13 mouse cellular contexts compared by ENCODE assay signal in genomic region chr3:79897534-79898370, GRCm38 (mm10). TPM values are rescaled to one million over a fixed set of nuclear protein-coding genes. Genes with fewer than 3 reads are reported as not detected.
DNase-seq lines count a peak whose midpoint lies in the region; ATAC-seq and TF ChIP-seq lines count a peak whose summit lies in the region.
"Had no signal": no experiment of that assay in that cellular context is flagged by ENCODE, and none has a peak within 500 bp of the region (broad histone marks: within the 10 kb centered on the region; RNA-seq: fewer than 3 reads in every experiment).

No protein-coding gene starts in this region.

- no peak for ATAC-seq in heart, embryonic 15.5 days (replicated peaks; ENCODE audit: insufficient number of reproducible peaks, insufficient read depth, low FRiP score, low read depth)
- ATAC-seq in hindbrain, postnatal 0 days, result no peak
- ATAC-seq: activated CD4-positive, CD25-positive, alpha-beta regulatory T cell, adult 4 months; intestine, postnatal 0 days had no signal

- H3K9me3 ChIP-seq in heart, embryonic 15.5 days (replicated peaks), result no peaks in the 10 kb centered on the region
- no peaks in the 10 kb centered on the region for H3K9me3 ChIP-seq in hindbrain, postnatal 0 days (ENCODE audit: low read length)
- H3K9me3 ChIP-seq in limb, embryonic 10.5 days (replicated peaks), result no peaks in the 10 kb centered on the region
- H3K9me3 ChIP-seq: embryonic facial prominence, embryonic 12.5 days had no signal

- peak; percentile 10 for DNase-seq in adrenal gland, postnatal 10 days
- DNase-seq in adrenal gland, postnatal 25 days, result no peak
- DNase-seq in heart, postnatal 4 days, result no peak
- DNase-seq in lung, postnatal 10 days, result peak; percentile 27
- no peak for DNase-seq in lung, adult 2 months
- peak; percentile 11 for DNase-seq in hindbrain, postnatal 0 days (ENCODE audit: low spot score)
- no peak for DNase-seq in limb, embryonic 10.5 days (ENCODE audit: low spot score)
- DNase-seq: liver; thymus, postnatal 4 days had no signal

- TF ChIP-seq CTCF in lung, adult 2 months (IDR thresholded peaks at IDR 0.05; ENCODE audit: insufficient read depth, low read length), result no peak
- no peak for TF ChIP-seq CTCF in hindbrain, postnatal 0 days (IDR thresholded peaks at IDR 0.05; ENCODE audit: low read depth)

- no peak overlapping the region for H3K4me2 ChIP-seq in heart, embryonic 15.5 days
- 0 out of 2 replicates have a peak overlapping the region, but pooled peaks have one; percentile 18 for H3K4me2 ChIP-seq in hindbrain, postnatal 0 days (ENCODE audit: low read depth, low read length)
- H3K4me2 ChIP-seq: embryonic facial prominence, embryonic 12.5 days had no signal

- WGBS in heart, embryonic 15.5 days, result 65% methylated on average over 13 of the region's 13 CpGs
- 52% methylated on average over 13 of the region's 13 CpGs for WGBS in lung, adult 2 months
- WGBS in hindbrain, postnatal 0 days, result 39% methylated on average over 13 of the region's 13 CpGs
- 85% methylated on average over 13 of the region's 13 CpGs for WGBS in limb, embryonic 10.5 days

- 0 out of 2 replicates have a peak overlapping the region, but pooled peaks have one; percentile 10 for H3K27ac ChIP-seq in heart, embryonic 15.5 days
- peak overlapping the region; percentile 26; the same call in 1 of the 2 replicates for H3K27ac ChIP-seq in hindbrain, postnatal 0 days
- H3K27ac ChIP-seq in limb, embryonic 10.5 days, result no peak overlapping the region
- H3K27ac ChIP-seq: embryonic facial prominence, embryonic 12.5 days had no signal

- H3K27me3 ChIP-seq in heart, embryonic 15.5 days, result no peaks in the 10 kb centered on the region
- no peaks in the 10 kb centered on the region for H3K27me3 ChIP-seq in hindbrain, postnatal 0 days (ENCODE audit: insufficient read depth, low read length)
- no peaks in the 10 kb centered on the region for H3K27me3 ChIP-seq in limb, embryonic 10.5 days (ENCODE audit: low read depth, poor library complexity, severe bottlenecking)
- H3K27me3 ChIP-seq: embryonic facial prominence, embryonic 12.5 days had no signal

- peaks cover 5% of the 10 kb centered on the region; the same call in 1 of the 2 replicates for H3K36me3 ChIP-seq in heart, embryonic 15.5 days
- no peaks in the 10 kb centered on the region for H3K36me3 ChIP-seq in hindbrain, postnatal 0 days (ENCODE audit: insufficient read depth, low read length)
- H3K36me3 ChIP-seq in limb, embryonic 10.5 days, result no peaks in the 10 kb centered on the region
- H3K36me3 ChIP-seq: embryonic facial prominence, embryonic 12.5 days had no signal

- H3K4me1 ChIP-seq in heart, embryonic 15.5 days (replicated peaks), result peaks cover 22% of the 10 kb centered on the region; the same call in 1 of the 2 replicates
- H3K4me1 ChIP-seq in lung, adult 2 months (ENCODE audit: control insufficient read depth, insufficient read depth, low read length), result peaks cover 22% of the 10 kb centered on the region
- H3K4me1 ChIP-seq in hindbrain, postnatal 0 days (ENCODE audit: insufficient read depth, low read length), result no peaks in the 10 kb centered on the region
- no peaks in the 10 kb centered on the region for H3K4me1 ChIP-seq in limb, embryonic 10.5 days
- H3K4me1 ChIP-seq: embryonic facial prominence, embryonic 12.5 days had no signal

- TF ChIP-seq POLR2A in lung, adult 2 months (IDR thresholded peaks at IDR 0.05; ENCODE audit: borderline replicate concordance, extremely low read depth, low read depth, low read length), result no peak

- no peak overlapping the region for H3K9ac ChIP-seq in heart, embryonic 15.5 days
- H3K9ac ChIP-seq in hindbrain, postnatal 0 days (replicated peaks; ENCODE audit: low read length), result no peak overlapping the region
- H3K9ac ChIP-seq: embryonic facial prominence, embryonic 12.5 days had no signal

- no peak overlapping the region for H3K4me3 ChIP-seq in heart, embryonic 15.5 days
- H3K4me3 ChIP-seq in lung, adult 2 months (replicated peaks; ENCODE audit: extremely low read depth, low read depth, low read length), result no peak overlapping the region
- H3K4me3 ChIP-seq in hindbrain, postnatal 0 days (ENCODE audit: low read length), result no peak overlapping the region
- H3K4me3 ChIP-seq in limb, embryonic 10.5 days, result no peak overlapping the region
- H3K4me3 ChIP-seq: embryonic facial prominence, embryonic 12.5 days had no signal

RNA-seq across cellular contexts. Expression of gene Fam198b, which starts 13.4 kb away (rescaled TPM):
- 10 to 100 TPM; 31.6 to 31.7 TPM for total RNA-seq in adrenal gland, postnatal 10 days (2021)
- 12.4 and 13.2 TPM in 2 replicates for total RNA-seq in adrenal gland, postnatal 25 days (2021)
- 53.3 and 64.5 TPM in 2 replicates for polyA plus RNA-seq in heart, embryonic 15.5 days (2015; fragmentation: Nextera tagmentation; extraction: Ambion mirVana)
- total RNA-seq in heart, postnatal 4 days (2021), result 100 to 1,000 TPM; 116 to 133 TPM
- polyA plus RNA-seq in lung, adult 2 months (2012; rRNA removed), result 16.5 and 20.3 TPM in 2 replicates
- 2.3 and 3.1 TPM in 2 replicates for total RNA-seq in hindbrain, postnatal 0 days (2014; rRNA removed)
- polyA plus RNA-seq in hindbrain, postnatal 0 days (2015; fragmentation: Nextera tagmentation; extraction: Ambion mirVana), result 1.8 and 2.0 TPM in 2 replicates
- 7.7 and 8.5 TPM in 2 replicates for polyA plus RNA-seq in limb, embryonic 10.5 days (2016; fragmentation: Nextera tagmentation; extraction: Ambion mirVana)

RNA-seq across cellular contexts. Expression of gene Tmem144, which starts 45.2 kb away (rescaled TPM):
- 1 to 10 TPM; 5.2 to 8.4 TPM for total RNA-seq in adrenal gland, postnatal 10 days (2021)
- total RNA-seq in adrenal gland, postnatal 25 days (2021), result 13.9 and 17.2 TPM in 2 replicates
- 8.3 and 8.9 TPM in 2 replicates for polyA plus RNA-seq in heart, embryonic 15.5 days (2015; fragmentation: Nextera tagmentation; extraction: Ambion mirVana)
- 10 to 100 TPM; 10.4 to 10.6 TPM for total RNA-seq in heart, postnatal 4 days (2021)
- 0.92 and 1.9 TPM in 2 replicates for polyA plus RNA-seq in lung, adult 2 months (2012; rRNA removed)
- total RNA-seq in hindbrain, postnatal 0 days (2014; rRNA removed), result 2.6 and 2.7 TPM in 2 replicates
- 3.1 and 3.2 TPM in 2 replicates for polyA plus RNA-seq in hindbrain, postnatal 0 days (2015; fragmentation: Nextera tagmentation; extraction: Ambion mirVana)
- polyA plus RNA-seq in limb, embryonic 10.5 days (2016; fragmentation: Nextera tagmentation; extraction: Ambion mirVana), result 3.4 and 3.8 TPM in 2 replicates
- polyA plus RNA-seq: activated CD4-positive, CD25-positive, alpha-beta regulatory T cell, adult 4 months had no signal

Comparison
In these comparisons a context has a peak if more than half of its experiments do, and no peak if none do; other contexts are left out.
1. DNase-seq: peak in adrenal gland, postnatal 10 days (single experiment), lung, postnatal 10 days (single experiment) and hindbrain, postnatal 0 days (single experiment); none in adrenal gland, postnatal 25 days (single experiment), heart, postnatal 4 days (single experiment), lung, adult 2 months (single experiment) and limb, embryonic 10.5 days (single experiment).